Mouse (Mus musculus): ENCODE measurements at regions not wholly inside any gene's neighbourhood (a gene's known extent, or its start where the extent isn't known, plus 50 kb on each side); places are given as distances from the start of the nearest gene placed in this dataset.

DNA sequence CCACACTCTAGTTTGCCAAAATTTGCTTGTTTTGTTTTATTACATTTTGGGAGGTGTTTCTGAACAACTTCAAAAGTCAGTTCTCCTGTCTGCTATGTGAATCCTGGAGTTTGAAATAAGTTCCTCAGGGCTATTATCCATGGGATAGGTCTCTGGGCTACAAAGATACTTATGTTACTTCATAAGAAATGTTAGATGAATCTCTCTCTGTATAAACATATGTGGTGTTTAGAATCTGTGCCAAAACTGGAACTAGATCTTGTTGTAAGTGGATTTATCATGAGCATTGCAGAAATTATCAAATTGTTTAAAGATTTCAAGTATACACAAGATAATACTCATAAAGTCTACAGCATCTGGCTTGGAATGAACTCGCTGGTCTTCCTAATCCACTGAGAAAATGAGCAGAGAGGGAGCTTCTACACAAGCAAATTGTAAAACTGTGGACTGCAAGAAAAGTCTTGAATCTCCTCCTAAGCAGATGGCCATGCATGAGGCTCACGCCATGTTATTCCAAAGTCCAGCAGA is 355.2 kb upstream of the Robo1 start:
- DNase-seq (ENCODE audit: low read depth, low spot score): no peak

DNA sequence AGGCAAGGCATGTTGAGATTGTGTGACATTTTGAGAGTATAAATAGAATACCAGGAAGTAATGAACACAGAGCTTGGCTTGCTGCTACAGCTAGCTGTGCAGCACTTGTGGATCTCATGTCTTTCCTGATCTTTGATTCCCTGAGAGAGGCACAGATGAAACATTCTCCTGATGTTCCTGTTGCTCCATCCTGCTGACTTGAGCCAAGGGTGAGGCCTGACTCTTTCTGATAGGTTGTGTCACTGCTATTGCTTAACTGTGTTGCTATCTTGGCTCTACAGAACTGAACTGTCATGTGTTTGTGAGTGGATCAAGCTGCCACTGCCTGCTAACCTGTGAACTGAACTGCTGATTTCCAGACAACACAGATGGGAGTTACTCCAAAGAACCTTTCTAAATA is 344.5 kb upstream of the Robo1 start:
- no peak for DNase-seq (ENCODE audit: low read depth, low spot score)

DNA sequence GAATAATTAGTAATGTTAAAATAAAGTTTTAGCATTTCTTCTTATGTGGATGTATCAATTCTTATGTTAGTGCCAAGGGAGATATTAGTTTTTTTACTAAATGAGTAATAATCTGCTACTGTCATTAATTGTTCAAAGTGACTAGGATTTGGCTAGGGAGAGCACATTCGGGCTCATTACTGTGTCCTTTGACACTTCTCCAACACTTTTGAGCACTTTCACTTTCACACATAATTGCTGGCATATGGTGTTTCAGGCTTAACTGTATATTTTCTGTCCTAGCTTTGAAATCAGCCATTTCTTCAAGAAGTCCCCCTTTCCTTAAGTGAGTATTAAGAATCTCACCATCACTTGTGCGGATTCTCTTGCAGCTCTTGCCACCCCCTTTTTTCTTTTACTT is 334.3 kb upstream of the Robo1 start:
- no peak for DNase-seq (ENCODE audit: low read depth, low spot score)

DNA sequence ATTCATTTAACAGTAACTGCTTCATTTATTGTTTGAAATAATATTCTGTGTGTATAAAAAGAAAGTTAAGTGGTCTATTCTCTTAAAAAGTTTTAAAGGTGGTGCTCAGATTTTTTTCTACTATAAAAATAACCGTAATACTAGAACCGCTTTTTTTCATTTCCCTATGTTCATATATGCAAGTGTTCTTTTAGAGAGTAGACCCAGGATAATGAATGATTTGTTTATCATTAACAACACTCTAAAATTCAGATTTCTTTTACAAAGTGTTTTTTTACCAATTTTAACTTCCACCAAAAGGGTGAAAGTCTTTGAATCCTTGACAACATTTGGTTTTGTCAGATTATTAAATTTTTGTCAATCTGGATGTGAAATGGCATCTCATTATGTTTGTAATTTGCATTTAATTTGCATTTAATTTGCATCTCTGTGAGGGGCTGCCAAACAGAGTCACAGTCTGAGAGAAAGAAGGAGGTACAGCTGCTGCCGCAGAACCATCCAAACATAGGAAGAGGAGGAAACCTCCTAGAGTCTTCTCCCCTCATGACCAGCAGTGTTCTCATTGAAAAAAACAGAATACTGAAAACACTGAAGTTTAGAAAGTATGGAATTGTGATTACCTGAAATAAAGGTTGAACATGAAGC is 310.4 kb upstream of the Robo1 start:
- DNase-seq (ENCODE audit: low read depth, low spot score): peak; percentile 13

DNA sequence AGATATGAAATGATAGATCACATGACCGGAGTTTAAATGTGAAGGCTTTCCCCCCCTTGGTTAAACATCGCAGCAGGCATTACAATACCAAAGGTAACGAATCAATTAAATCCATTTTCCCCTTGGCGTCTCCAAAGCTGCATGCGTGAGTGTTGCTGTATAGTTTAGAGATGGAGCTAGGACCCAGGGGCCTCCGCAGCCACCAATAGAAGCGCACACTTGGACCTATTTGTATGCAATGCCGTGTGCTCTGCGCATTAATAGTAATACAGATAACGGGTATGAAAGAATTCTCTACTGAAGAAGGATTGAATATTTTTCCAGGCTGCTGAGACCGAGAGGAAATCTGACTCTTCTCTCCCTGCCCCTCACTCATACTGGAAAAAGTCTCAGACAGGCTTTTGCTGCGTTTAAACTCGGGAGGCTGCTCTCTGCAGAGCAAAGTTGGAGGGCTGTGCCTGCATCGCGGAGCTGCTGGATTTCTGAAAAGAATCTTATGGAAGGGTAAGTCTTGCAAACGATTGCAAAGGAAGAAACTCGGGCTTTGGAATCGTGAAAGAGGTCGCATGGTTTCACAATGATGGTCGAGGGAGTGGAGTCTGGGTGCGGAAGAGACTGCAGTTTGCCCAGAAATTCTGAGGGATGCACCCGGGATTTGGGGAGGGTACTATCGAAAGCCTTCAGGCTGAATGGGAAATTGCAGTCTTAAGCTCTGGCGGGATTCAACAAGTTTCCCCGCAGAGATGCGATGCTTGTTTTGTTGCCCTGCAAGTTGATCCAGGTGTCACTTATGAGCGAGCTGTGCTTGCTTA is 280.5 kb upstream of the Robo1 start:
- peak; percentile 71 for DNase-seq (ENCODE audit: low read depth, low spot score)

DNA sequence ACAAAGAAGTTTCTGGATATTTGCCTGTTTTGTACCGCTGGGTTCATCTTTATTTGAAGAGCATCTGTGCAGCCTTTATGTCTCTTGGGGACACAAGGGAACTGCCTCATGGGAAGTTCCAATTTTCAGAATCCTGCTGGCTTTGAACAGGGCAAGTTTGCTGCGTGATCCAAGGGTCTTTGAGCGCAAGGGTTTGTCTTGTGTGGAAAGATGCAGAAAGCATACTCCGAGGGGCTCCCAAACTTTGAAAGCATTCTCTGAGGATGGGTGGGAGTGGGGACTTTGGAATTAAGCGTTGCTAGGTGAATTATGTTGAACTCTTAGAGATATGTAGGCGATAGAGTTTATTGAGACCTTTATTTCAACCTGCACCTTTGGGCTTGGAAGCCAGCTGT is 279.9 kb upstream of the Robo1 start:
- no peak for DNase-seq (ENCODE audit: low read depth, low spot score)

DNA sequence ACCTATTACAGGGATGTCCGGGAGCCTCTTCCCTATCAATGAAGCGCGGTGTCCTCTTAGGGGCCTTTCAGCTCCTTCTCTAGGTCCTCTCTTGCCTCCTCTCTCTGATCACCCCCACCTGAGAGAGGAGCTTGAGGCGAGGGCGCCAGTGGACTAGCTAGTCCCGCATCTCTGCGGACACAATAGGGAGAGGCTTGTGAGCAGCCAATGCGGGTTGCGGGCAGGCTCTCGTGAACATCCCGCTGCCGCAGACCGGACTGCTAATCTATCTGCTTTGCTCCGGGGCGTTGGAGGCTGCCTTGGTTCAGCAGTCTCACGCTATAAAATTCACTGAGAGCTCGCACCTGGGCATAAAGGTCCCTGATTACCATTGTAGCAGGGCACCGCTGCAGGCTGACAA is 279.3 kb upstream of the Robo1 start:
- DNase-seq (ENCODE audit: low read depth, low spot score): peak; percentile 49

DNA sequence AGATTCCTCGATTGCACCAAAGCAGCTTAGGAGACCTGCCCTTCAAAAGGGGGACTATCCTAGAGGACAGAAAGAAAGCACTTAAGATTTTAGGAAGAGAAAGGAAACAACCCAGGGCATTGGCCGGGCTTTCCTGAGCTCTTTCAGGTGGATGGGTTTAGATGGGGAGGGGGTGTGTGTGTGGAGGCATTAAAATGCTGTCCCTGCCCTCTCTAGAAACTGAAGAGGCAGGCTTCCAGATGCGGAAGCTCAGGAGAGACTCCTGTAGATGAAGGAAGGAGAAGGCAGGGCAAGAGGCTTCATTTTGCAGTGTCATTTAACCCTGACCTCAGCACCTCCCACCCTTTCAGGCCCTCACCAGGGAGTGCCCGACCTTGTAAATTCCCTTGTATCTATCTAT is 278.8 kb upstream of the Robo1 start:
- DNase-seq (ENCODE audit: low read depth, low spot score): peak; percentile 23

DNA sequence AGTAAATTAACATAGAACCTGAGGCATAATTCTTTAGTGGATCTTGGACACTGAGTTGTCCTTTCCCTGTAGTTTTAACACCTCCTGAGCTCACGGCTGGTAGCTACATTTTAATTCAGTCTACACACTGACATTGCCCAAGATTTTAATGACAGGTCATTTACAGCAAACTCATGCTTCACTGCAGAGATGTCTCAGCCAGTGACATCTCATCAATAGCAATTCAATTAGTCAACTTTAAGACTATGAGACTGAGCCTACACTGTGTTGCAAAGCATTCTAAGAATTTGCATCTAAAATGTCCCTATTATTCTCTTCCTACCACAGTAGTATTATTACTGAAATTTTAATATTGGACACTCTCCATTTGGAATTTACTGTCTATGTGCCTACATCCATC is 239.9 kb upstream of the Robo1 start:
- DNase-seq (ENCODE audit: low read depth, low spot score): no peak

DNA sequence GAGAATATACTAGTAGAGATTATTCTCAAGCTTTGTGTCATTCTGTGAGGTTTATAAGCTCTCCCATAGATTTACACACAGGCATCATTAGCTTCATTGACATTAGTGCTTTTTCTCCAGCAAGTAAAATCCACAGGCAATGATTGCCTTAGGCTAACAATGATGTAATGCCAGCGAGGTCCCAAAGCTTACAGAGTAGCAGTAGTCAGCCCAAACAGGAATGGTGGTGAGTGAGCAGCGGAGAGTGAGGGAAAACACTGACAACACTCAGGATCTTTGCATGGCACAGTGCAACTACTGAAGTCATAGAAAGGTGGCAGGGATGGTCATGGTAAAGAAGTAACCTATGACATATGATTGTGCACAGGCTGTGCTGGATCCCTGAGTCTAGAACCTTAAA is 238.5 kb upstream of the Robo1 start:
- DNase-seq (ENCODE audit: low read depth, low spot score): no peak

DNA sequence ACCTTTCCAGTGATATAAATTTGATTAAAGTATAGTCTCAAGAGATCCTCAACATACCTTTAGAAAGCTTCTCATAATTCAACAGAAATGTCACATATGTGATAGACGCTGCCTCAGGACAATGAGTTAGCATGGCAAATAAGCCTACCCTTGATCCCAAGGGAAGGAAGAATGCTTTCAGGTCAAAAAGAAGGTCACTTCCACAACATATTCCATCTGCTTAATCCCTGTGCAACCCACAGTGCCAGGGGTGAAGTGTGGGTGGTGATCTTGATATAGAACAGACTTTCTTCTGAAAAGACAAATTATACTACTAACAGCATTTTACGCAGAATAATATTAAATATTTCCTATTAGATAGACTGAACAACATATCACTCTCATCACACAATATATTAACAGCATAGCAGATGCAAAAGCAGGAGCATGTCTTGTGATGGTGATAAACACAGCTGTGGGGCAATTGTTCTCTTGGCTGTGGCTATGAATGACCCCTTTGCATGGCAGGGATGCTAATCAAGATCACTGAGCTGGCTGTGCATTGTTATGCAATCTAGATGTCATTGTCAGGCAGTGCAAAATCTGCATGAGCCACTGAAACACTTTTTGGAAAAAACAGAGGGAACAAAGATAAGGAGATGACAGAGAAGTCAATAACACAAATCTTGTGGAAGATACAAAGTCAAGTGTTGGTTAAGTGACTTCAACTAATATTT is 236.2 kb upstream of the Robo1 start:
- DNase-seq (ENCODE audit: low read depth, low spot score): peak; percentile 78

DNA sequence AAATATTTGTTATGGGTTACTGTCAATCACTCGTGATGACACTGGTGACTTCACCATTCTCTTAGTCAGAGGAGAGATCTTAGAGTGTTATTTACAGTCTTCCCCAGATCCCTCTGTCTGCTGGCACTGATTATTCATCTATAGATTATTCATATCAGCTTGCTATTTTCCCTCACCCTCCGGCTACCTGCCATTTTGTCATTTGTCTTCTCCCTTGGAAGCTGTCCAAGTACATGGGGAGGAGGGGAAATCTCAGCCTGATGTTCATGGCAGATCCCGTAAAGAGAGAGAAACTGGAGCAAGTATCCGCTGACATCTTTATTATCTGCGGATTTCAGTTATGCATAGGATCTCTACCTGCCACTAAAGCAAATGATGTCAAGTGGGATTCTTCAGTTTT is 222.9 kb upstream of the Robo1 start:
- DNase-seq (ENCODE audit: low read depth, low spot score): no peak

DNA sequence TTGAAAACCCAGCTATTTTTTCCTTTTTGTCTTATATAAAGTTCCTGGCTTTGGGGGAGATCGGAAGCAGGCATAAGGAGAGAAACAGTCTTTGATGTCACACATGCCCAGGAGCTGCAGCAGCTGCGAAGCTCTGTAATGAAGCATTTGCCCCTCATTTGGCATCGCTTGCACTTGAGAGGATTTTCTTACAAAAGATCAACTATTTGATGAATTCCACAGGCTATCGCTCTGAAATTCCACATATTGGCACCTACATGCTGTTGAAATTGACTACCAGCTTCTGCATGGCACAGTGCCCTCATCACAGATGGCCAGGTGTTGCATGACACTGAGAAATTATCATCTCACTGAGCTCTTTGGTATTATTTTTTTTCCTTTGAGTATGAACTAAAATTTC is 220.1 kb upstream of the Robo1 start:
- peak; percentile 13 for DNase-seq (ENCODE audit: low read depth, low spot score)

DNA sequence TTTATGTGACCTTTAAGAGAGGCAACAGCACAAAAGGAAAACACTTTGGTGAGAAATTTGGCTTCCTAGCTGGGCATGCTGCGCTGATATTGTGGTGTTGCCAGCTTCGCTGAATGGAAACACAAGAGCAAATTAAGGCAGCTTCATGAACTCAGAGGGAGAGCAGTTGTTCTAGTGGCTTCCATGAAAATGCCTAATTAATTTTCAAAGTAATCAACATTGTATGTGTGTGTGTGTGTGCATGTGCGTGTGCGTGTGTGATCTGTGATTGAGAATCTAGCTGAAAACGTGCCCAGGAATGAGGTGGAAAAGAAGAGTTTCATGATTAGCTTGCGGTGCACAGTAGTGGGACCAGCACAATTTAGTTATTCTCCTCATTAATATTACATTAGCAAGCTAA is 219.2 kb upstream of the Robo1 start:
- no peak for DNase-seq (ENCODE audit: low read depth, low spot score)

Measured in brain, adult 2 months (tissue).